Mouse (Mus musculus): Measurements from ENCODE around the gene Mrtfa.

Mrtfa gene

DNA sequence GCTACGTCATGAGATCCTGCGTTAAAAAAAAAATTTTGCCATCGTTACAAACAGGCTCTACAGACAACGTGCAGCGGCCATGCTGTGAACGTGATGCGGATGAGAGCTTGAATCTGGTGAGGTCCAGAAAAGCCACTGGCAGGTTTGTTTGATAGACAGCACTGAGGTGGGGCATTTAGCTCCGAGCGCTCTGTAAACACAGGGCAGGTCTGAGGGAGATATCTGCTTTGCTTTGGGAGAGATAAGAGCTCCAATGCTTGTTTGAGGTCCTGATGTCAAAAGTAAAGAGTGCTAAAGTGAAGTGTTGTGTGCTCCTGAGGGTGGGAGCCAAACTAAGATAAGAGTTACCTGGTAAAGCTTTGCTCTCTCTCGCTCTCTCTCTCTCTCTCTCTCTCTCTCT lies 6.6 kb upstream of the Mrtfa start:
- DNase-seq (ENCODE audit: low read depth), result no peak

DNA sequence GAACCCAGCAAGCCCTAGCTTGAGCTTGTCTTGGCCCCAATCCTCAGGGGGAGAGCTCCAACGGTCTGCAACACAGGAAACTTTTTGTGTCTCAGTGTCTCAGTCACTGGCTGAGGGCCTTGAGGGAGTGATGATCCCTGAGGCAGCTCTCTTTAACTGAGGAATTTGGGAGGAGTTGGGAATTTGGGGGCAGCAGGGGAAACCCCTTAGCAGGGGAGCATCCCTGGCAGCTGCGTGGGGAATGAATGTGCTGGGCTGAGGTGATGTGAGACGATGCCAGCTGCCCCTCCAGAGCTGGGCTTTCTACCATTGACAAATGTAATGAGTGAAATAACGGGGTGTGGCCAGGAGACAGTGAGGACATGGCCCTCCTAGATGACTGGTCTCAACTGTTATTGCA lies 4.9 kb upstream of the Mrtfa start:
- no peak for DNase-seq (ENCODE audit: low read depth)

DNA sequence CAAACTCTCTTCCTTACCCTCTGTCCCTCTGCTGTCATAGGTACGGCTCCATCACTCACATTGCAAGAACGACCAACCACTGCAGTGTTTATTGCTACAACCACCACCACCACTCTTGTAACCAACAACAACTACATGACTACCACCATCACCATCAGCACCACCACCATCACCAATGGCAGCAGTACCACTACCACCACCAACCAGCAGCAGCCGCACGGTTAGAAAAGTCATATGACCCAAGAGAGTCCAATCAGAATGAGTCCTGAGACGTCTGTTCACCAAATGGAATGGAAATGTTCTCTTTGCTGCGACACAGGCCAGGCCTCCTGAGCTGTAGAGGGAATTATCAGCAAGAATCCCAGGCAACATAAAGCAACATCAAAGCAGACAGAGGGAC lies 4.2 kb upstream of the Mrtfa start:
- no peak for DNase-seq (ENCODE audit: low read depth)

DNA sequence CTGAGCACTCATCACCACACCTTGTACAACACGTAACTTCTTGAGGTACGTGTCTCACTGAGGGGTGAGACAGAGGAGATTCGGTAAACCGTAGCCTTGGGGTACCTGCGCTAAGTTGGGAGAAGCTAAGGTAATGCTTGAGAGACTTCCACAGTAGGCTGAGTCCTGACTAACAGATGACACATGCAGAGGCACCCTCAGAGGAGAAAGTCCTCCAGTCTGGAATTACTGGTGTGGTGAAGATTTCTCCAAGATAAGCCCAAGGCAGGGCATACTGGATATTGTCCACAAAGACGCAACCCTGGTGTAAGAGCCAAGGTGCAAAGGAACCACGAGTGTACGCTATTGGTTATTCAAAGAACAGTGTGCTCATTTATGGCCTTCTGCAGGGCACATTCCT lies 2.3 kb upstream of the Mrtfa start:
- no peak for DNase-seq (ENCODE audit: low read depth)

DNA sequence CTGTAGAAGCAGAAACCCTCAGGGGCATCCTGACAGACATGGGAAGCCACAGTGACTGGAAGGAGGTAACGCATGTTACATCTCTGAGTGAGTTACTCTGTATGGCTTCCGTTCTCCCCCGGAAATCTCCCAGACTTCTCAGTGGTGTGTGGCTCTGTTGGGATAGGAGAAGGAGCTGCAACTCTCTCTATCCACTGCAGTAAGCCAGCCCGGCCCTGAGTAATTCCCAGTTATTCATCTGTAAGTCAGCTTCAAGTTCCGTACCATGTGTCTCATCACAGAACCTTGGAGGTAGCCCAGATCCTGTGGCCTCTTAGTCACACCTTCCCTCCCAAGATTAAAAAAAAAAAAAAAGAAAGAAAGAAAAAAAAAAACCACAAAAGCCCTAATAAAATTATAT lies 1.8 kb upstream of the Mrtfa start:
- no peak for DNase-seq (ENCODE audit: low read depth)

DNA sequence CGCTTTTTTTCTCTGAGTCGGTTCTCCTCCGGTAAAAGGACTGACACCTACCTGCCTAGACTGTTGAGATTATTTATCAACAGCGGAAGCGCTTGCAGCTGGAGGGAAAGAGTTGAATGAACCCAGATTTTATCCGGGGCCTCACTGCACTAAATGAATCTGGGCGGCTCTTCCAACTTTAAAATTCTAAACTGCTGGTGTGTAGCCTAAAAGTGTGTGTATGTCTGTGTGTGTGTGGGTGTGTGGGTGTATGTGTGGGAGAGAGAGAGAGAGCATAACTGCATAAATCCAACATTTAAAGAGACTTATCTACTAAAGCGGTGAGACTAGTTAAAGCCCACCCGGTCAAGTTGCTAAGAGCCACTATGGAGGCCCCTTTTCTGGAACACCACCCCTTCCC lies 746 bp upstream of the Mrtfa start:
- no peak for DNase-seq (ENCODE audit: low read depth)

DNA sequence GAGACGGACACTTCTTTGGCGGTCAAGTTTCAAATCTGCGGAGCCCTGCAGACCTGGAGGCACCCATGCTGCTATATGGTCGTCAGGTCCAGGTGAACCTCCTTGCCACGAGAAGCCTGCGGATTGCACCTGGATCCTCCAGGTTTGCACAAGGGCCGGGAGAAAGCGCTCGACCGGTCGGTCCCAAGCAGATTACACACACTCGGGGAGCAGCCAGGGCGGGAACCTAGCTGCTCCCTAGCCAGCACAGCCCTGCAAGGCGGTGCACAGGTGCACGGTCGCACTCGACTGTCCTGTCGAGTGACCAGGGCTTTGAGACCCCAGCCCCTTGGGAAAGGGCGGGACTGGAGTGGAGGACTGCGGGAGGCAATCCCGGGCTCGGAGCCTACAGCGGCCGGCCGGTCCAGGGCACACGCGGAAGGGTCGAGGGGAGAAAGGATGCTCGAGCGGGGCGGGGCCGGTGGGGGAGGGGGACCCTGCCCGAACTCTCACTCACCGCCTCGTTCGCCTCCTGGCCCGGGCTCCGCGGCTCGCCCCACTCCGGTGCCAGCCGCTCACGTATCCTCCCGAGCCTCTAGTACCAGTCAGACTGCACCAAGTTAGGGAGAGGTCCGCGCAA lies 437 bp downstream of the Mrtfa start:
- no peak for DNase-seq (ENCODE audit: low read depth)

DNA sequence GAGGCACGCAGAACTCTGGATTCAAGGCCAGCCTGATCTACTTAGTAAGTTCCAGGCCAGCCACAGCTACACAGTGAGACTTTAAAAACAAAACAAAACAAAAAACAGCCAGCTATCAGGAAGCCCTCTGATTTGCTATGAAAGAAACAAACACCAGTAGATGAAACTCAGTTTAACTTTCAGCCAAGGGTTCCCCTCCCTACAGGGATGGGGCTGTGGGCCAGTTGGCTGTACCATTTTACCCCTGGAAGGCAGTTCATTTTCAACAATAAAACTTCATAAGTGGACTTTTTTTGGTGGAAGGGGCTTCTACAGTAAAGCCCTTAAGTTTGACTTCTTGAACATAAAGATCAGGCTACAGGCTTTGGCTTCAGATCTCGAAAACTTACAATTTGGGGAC lies 1.5 kb downstream of the Mrtfa start:
- DNase-seq (ENCODE audit: low read depth), result no peak

DNA sequence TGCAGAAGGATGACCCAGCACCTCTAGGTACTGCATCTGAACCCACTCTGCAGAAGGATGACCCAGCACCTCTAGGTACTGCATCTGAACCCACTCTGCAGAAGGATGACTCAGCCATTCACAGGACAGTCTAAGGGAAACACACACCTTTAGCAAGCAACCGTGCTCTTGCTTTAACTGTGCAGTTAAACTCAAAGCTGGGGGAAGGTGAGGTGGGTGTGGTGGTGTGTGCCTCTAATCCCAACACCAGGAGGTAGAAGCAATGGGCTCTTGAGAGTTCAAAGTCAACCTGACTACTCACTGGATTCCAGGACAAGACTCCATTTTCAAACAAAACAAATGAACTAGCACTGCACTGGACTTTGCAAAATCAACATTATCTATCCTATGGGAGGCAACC lies 5.6 kb downstream of the Mrtfa start:
- no peak for DNase-seq (ENCODE audit: low read depth)

DNA sequence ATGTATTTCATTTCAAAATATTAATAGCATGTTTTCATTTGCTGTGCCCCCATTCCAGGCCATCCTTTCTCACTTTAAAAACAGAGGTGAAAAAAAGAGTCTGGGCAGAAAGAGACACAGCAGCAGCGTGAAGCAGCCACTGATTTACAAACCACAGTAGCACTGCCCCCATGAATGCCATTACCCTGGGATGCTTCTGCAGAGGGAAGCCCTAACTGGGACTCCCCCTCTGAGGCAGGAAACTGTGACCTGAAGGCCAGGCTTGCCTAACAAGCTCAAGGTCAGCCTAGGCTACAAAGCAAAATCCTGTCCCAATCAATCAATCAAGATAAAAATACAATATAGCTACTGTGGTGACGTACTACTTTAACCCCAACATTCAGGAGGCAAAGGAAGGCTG lies 9.3 kb downstream of the Mrtfa start:
- no peak for DNase-seq (ENCODE audit: low read depth)

DNA sequence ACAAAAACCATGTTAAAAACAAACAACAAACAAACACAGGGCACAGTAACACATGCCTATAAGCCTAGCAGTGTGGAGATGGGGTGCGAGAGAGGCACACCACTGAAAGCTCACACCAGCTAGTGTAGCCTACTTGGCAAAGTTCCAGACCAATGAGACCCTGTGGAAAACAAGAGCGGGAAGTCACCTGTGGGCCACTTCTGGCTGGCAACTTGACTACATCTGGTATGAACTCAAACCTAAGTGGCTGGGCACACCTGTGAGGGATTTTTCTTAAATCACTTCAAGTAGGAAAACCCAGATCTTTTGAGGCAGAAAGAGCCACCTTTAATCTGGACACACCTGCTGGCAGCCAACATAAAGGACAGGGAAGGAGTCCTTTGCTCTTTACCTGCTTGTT lies 11.0 kb downstream of the Mrtfa start:
- no peak for DNase-seq (ENCODE audit: low read depth)

DNA sequence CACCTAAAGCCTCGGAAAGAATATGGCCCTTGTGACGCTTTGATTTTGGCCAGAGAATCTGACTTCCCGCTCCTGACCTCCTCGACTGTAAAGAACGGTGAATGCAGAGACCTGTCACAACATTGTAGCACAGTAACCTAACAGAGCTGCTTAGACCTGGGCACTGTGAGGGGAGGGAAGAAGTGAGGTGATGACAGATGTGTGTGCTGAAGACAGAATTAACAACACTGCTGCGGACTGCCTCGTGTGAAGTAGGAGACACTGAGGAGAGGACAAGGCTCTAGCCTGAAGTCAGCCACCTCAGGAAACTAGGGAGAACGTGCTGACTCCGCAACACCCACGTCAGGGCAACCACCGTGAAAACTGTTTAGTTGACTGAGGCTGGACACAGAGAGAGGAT lies 11.9 kb downstream of the Mrtfa start:
- no peak for DNase-seq (ENCODE audit: low read depth)

DNA sequence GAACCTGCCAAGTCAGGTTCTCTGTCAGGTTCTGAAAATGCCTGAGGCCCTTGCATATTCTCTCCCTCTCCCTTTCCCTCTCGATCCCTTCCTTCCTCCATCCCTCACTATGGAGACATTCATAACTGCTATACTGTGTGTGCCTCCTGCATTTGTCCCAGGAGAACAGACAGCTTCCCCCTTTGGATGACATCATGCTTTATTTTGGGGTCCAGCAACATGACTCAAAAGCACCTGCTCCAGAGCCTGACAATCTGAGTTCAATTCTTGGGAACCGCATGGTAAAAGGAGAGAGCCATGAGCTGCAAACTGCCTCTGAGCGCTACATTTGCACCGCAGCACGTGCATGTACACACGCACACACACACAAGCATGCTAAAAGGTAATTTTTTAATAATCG lies 12.7 kb downstream of the Mrtfa start:
- no peak for DNase-seq (ENCODE audit: low read depth)

DNA sequence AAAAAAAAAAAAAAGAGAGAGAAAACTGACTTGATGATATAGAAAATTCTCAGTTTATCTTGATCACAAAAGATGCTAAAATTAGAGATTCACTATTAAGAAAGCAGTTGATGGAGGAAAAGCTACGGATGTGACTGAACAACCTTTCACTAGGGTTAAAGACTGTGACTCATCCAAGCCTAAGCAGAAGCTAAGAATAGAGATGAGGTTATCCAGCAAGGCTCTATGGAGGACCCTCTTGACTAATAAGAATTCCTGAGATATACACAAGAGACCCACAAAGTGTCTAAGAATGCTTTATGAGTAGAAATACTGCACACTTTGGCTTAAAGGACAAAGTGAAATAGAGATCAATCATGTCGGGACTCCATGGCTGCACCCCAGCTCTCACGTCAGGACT lies 14.9 kb downstream of the Mrtfa start:
- DNase-seq (ENCODE audit: low read depth), result no peak

DNA sequence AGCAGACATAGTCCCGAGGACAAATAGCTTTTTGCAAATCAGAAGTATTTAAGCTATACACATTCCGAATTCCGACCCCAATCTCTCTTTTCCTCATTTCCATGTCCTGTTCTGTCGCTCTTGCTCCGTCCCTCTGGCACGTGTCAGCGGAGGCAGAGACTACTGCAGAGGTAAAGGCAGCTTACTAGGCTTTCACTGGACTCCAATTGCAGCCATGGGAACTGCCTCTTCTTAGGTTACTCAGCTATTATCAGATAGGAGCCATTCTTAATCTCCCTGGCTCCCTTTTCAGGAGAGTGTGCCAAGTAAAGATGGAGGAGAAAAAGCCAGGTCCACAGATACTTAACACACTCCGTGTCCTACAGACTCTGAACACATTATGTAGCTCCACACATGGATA lies 18.3 kb downstream of the Mrtfa start:
- no peak for DNase-seq (ENCODE audit: low read depth)

DNA sequence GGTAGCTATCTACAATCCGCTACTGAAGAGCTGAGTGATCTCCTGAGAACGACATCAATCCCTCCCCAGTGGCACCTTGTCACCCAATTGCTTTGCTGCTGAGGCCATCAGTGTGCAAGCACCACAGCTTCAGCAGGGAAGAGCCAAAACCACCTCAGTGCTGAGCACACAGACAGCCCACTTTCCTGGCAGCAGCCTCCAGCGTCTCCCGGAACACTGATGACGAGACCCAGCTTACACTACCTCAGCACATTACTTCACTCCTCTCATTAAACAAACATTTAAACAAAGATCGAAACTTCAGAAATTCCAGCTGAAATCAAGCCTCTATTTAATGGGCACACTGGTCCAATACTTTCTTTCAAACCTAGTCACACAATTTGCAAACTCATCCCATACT lies 21.8 kb downstream of the Mrtfa start:
- no peak for DNase-seq (ENCODE audit: low read depth)

DNA sequence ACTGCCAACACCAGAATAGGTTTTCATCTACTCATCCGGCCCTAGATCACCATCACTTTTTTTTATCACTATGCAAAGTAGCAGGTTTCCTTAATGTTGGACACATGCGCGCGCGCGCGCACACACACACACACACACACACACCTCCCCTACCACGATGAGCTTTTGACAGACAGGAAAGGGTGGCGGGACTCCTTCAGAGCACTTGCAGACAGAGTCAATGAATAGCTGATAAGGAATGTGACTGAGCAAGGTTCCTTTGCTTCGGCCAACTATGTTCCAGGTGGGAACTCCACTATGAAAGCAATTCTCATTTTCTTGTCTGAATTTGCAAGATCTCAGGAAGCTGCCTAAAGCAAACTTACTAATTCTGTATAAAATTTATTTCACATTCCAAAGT lies 22.7 kb downstream of the Mrtfa start:
- DNase-seq (ENCODE audit: low read depth), result no peak

DNA sequence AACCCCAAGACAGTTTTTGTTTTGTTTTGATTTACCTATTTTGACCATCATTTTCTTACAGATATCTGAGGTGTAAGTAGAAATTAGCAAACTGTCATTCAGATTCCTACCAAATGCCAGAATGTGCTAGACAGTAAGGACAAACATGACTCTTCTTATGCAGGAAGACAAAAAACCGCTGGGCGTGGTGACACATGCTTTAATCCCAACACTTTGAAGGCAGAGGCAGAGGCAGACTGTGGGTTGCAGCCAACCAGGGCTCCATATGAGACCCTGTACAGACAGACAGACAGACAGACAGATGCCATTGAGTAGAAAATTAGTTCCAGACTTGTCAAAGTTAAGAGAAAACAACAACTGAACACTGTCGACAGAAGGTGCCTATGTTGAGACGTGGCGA lies 24.3 kb downstream of the Mrtfa start:
- no peak for DNase-seq (ENCODE audit: low read depth)

DNA sequence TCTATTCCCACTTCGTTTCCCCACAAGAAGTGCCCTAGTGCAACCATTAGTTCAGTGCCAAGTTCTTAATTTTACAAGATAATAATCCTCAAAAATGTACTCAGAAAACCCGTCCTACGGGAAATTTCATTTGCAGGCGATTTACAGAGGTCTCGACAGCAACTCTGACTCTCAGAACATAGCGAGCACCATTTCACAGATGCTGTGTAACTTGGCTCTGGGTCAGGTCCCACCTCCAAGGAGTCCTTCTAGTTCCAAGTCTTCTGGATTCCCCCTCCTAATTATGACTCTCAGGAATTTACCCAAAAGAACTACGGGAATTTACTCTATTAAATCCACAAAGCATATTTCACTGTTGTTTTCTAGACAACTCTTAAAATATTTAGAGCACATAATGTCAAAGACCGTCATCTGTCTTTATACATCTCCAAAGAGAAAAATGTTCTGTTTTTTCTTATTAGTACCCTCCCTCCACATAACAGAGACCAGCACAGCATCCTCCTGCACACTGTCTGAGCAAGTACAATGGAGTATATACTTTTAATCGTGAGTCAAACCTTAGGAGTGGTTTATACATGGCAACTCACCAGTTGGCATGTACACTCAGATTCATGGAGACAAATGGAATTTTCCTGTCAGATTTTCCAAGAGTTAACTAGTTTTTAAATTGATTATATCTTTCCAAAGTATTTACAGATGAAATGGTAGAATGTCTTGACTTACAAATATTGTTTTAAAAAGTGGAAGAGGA lies 25.8 kb downstream of the Mrtfa start:
- no peak for DNase-seq (ENCODE audit: low read depth)

DNA sequence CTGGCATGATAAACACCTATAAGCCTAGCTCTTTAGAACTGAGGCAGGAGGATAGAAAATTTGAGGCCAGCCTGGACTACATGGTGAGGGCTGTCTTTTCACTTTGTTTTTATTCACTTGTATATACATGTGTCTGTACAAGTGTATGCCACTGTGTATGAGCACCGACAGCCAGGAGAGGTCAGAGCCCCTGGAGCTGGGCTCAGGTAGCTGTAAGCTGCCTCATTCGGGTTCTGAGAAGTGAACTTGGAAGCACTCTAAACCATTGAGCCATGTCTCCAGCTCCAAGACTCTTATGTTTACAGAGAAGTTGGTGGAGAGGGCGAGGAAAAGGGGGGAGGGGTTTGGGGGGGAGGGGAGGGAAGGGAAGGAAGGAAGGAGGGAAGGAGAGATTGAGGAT lies 29.0 kb downstream of the Mrtfa start:
- DNase-seq (ENCODE audit: low read depth), result no peak

DNA sequence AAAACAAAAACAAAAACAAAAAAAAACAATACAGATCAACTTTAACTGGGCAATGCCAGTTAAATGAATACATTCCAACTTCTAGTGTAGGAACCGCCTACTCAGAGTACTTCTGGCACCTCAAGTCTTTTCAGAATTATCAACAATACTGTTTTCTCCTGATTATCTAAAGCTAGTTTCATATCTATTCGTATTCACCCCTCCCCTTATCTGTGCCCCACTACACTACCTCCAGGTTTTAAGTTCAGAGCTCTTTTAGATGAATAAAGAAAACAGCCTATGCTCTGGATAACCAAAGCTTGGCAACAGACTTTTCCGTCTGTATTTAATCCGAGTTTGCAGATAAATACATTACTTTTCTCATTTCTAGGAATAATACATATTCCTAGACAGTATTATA lies 29.9 kb downstream of the Mrtfa start:
- no peak for DNase-seq (ENCODE audit: low read depth)

DNA sequence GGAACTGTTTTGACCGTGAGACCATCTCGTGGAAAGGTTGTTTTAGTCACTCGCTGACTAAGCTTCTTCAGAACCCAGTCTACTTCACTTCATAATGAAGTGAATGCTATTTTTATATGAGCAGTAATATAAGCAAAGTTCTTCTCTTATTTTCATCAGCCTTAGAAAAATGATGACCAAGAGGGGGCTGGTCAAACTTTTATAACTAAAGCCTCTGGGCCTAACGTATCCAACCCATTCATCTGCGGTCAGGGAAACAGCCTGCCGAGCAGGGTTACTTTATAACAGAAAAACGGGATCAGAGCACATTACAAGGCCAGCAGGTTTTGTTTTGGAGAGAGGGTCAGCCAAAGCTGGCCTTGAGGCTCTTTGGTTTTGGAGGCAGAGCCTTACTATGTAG lies 31.3 kb downstream of the Mrtfa start:
- DNase-seq (ENCODE audit: low read depth), result no peak

DNA sequence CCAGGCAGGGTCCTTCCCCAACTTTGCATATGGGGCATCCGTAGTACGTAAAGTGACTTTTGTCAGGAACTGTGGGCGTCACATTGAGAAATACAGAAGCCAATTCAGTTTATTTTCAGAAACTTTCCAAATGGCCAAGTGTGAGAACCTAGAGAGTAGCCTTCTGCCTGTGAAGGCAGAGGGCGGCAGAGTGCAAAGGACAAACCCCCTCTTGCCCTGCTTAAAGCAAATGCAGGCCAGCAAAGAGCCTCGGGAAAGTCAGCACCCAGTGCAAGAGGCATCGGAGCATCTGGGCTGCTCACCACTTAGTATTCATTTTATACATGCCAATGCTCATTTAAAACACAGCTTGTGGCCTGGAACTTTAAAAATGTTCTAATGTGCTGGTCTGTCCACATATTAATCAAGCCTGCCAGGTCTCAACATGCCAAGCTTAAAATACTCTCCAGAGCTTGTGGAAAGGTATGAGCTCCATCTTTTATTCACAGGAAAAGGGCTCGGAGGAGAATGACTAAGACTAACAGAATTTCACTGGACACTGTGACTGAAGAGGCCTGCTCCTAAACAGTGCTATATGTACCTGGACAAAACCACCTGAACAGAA lies 31.9 kb downstream of the Mrtfa start:
- DNase-seq (ENCODE audit: low read depth), result no peak

DNA sequence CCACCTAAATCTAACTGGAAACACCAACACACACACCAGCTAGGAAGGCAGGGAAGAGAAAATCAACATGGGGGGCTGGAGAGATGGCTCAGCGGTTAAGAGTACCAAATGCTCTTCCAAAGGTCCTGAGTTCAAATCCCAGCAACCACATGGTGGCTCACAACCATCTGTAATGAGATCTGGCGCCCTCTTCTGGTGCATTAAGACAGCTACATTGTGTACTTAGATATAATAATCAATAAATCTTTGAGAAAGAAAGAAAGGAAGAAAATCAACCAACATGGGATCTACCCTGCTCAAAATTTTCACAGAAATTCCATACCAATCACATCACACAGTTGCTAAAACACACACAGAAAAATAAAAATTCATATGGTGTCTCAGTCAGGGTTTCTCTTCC lies 34.1 kb downstream of the Mrtfa start:
- no peak for DNase-seq (ENCODE audit: low read depth)

Measured in c-Kit-positive CD71-negative TER-119-negative erythroid progenitor cells, embryonic 14.5 days (primary cell).